Mouse (Mus musculus): Measurements from ENCODE around the gene Steap4. TPM values are rescaled to one million over a fixed set of nuclear protein-coding genes. Genes with fewer than 3 reads are reported as not detected.
A peak's percentile ranks its signal among the peaks of the same experiment; 100 is the strongest.

Gene Steap4
- polyA plus RNA-seq, 1 experiment from 2014 or later = 1.1 TPM

DNA sequence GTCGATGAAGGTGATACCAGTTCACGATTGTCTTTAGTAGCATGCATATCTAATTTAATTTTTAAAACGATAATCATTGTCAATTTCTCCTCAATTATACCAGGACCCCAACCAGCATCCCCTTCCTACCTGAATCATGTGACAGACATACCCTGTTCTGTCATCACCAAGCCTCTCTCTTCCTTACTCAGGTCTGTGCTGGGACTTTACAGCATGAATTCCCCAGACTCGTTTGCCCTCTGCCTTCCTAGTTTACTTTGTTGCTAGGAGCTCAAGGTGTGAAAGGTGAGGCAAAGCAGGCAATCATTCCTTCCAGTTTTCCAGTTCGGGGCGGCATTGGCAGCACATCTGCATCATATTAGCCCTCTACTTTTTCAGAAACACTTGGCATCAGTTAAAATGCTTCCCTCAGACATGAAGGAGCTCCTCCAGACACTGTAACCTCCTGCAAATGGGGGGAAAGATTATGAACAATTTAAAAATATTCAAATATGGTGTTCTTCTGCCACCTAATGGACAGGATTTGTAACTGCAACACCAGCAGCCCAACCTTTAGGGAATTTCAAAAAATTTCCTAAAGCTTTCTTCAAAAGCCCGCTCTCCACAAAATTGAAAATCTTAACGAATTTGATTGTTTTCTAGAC lies 36.3 kb downstream of the Steap4 start:
- no peak for ATAC-seq (replicated peaks; ENCODE audit: low FRiP score, low TSS enrichment, low read depth)
- WGBS = 44% methylated on average over 8 of the region's 8 CpGs
- H3K9ac ChIP-seq (ENCODE audit: low read length) = no peak overlapping the region

GRCm38 (mm10) chr5:7997086-7997485 lies 36.8 kb downstream of the Steap4 start:
- Histone ChIP-seq H3K4me1 (replicated peaks; ENCODE audit: control insufficient read depth, insufficient read depth, low read length) (no peaks in the 10 kb centered on the region), H3K9ac (ENCODE audit: low read length) (no peak overlapping the region), H3K27me3 (replicated peaks; ENCODE audit: control insufficient read depth, insufficient read depth, low read length) (no peaks in the 10 kb centered on the region), H3K4me2 (ENCODE audit: low read length) (no peak overlapping the region), H3K9me3 (ENCODE audit: control insufficient read depth, low read length) (no peaks in the 10 kb centered on the region), H3K27ac (ENCODE audit: low read depth) (no peak overlapping the region), H3K4me3 (ENCODE audit: low read depth, low read length) (no peak overlapping the region), H3K36me3 (ENCODE audit: control insufficient read depth, insufficient read depth, low read length) (no peaks in the 10 kb centered on the region)
- ATAC-seq (replicated peaks; ENCODE audit: low FRiP score, low TSS enrichment, low read depth) (no peak), DNase-seq (ENCODE audit: low spot score) (no peak)
- 98% methylated on average over 2 of the region's 2 CpGs for WGBS

More for the DNA sequence above, 36.3 kb downstream of the Steap4 start:
- no peak overlapping the region for H3K4me3 ChIP-seq (ENCODE audit: low read depth, low read length)
- H3K27ac ChIP-seq (ENCODE audit: low read depth) = no peak overlapping the region
- no peak overlapping the region for H3K4me2 ChIP-seq (ENCODE audit: low read length)
- H3K27me3 ChIP-seq (replicated peaks; ENCODE audit: control insufficient read depth, insufficient read depth, low read length) = no peaks in the 10 kb centered on the region
- H3K4me1 ChIP-seq (replicated peaks; ENCODE audit: control insufficient read depth, insufficient read depth, low read length) = no peaks in the 10 kb centered on the region
- H3K36me3 ChIP-seq (ENCODE audit: control insufficient read depth, insufficient read depth, low read length) = no peaks in the 10 kb centered on the region
- DNase-seq (ENCODE audit: low spot score) = peak; percentile 62
- no peaks in the 10 kb centered on the region for H3K9me3 ChIP-seq (ENCODE audit: control insufficient read depth, low read length)

DNA sequence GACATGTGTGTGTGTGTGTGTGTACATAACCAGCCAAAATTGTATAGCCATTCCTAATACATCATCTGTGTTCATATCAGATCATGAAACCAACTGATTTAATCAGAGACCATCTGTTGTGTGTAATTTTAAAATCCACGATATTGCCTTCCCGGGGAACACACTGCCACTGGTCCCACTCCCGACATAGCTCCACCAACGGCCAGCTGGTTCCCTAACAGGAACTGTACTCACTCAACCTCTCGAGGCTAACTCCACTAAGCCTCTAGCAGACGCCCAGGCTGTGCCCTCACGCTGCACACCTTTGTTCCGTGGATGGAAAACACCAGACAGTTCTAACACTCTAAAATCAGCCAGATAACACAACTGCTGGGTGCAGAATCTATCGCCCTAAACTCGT lies 40.2 kb downstream of the Steap4 start:
- Histone ChIP-seq H3K27ac (ENCODE audit: low read depth) (no peak overlapping the region), H3K4me3 (ENCODE audit: low read depth, low read length) (no peak overlapping the region), H3K9me3 (ENCODE audit: control insufficient read depth, low read length) (no peaks in the 10 kb centered on the region), H3K27me3 (replicated peaks; ENCODE audit: control insufficient read depth, insufficient read depth, low read length) (no peaks in the 10 kb centered on the region), H3K9ac (ENCODE audit: low read length) (no peak overlapping the region), H3K36me3 (ENCODE audit: control insufficient read depth, insufficient read depth, low read length) (no peaks in the 10 kb centered on the region), H3K4me2 (ENCODE audit: low read length) (no peak overlapping the region), H3K4me1 (replicated peaks; ENCODE audit: control insufficient read depth, insufficient read depth, low read length) (no peaks in the 10 kb centered on the region)
- DNase-seq (ENCODE audit: low spot score) (no peak), ATAC-seq (replicated peaks; ENCODE audit: low FRiP score, low TSS enrichment, low read depth) (no peak)
- WGBS = 83% methylated on average over 10 of the region's 10 CpGs

GRCm38 (mm10) chr5:8002827-8003226 lies 42.6 kb downstream of the Steap4 start:
- Histone ChIP-seq H3K4me3 (ENCODE audit: low read depth, low read length) (no peak overlapping the region), H3K36me3 (ENCODE audit: control insufficient read depth, insufficient read depth, low read length) (no peaks in the 10 kb centered on the region), H3K9ac (ENCODE audit: low read length) (no peak overlapping the region), H3K9me3 (ENCODE audit: control insufficient read depth, low read length) (no peaks in the 10 kb centered on the region), H3K4me1 (replicated peaks; ENCODE audit: control insufficient read depth, insufficient read depth, low read length) (no peaks in the 10 kb centered on the region), H3K27ac (ENCODE audit: low read depth) (no peak overlapping the region), H3K4me2 (ENCODE audit: low read length) (no peak overlapping the region), H3K27me3 (replicated peaks; ENCODE audit: control insufficient read depth, insufficient read depth, low read length) (no peaks in the 10 kb centered on the region)
- DNase-seq (ENCODE audit: low spot score) (no peak), ATAC-seq (replicated peaks; ENCODE audit: low FRiP score, low TSS enrichment, low read depth) (no peak)

GRCm38 (mm10) chr5:8013276-8013675 lies 53.0 kb downstream of the Steap4 start:
- DNase-seq (ENCODE audit: low spot score) (no peak), ATAC-seq (replicated peaks; ENCODE audit: low FRiP score, low TSS enrichment, low read depth) (no peak)
- WGBS = 69% methylated on average over 3 of the region's 3 CpGs

More at GRCm38 (mm10) chr5:8013276-8013675, 53.0 kb downstream of the Steap4 start:
- no peaks in the 10 kb centered on the region for H3K4me1 ChIP-seq (replicated peaks; ENCODE audit: control insufficient read depth, insufficient read depth, low read length)
- H3K9ac ChIP-seq (ENCODE audit: low read length) = no peak overlapping the region
- no peak overlapping the region for H3K4me3 ChIP-seq (ENCODE audit: low read depth, low read length)
- no peaks in the 10 kb centered on the region for H3K36me3 ChIP-seq (ENCODE audit: control insufficient read depth, insufficient read depth, low read length)
- no peak overlapping the region for H3K27ac ChIP-seq (ENCODE audit: low read depth)
- peaks cover 5% of the 10 kb centered on the region; the same call in 1 of the 2 replicates for H3K9me3 ChIP-seq (ENCODE audit: control insufficient read depth, low read length)
- no peak overlapping the region for H3K4me2 ChIP-seq (ENCODE audit: low read length)
- no peaks in the 10 kb centered on the region for H3K27me3 ChIP-seq (replicated peaks; ENCODE audit: control insufficient read depth, insufficient read depth, low read length)

Other genes with a start within 250 kb of the Steap4 start
- gene Sri, start 85.6 kb downstream of the Steap4 start, polyA plus RNA-seq (2014; fragmentation: Nextera tagmentation; extraction: Ambion mirVana) = 255 and 257 TPM in 2 replicates

All from intestine, embryonic 14.5 days (tissue).